Mouse (Mus musculus) adipose tissue, adult 10 weeks (tissue): ENCODE results near the gene Fastkd3. TPM values are rescaled to one million over a fixed set of nuclear protein-coding genes. Genes with fewer than 3 reads are reported as not detected.

Source experiments
- polyA plus RNA-seq: library from polyadenylated mRNA; stranded (reverse); fragments of 350-450 nt; fragmentation: Illumina TruSeq; extraction: RNeasy Lipid Tissue Mini Kit (QIAGEN cat#74804); gene quantifications from one replicate; pipeline ENCODE4 v1.2.3, GENCODE M21; 2014; ENCODE audit warnings: low read depth, low replicate concordance

Fastkd3 gene
- polyA plus RNA-seq, result 8.2 TPM

DNA sequence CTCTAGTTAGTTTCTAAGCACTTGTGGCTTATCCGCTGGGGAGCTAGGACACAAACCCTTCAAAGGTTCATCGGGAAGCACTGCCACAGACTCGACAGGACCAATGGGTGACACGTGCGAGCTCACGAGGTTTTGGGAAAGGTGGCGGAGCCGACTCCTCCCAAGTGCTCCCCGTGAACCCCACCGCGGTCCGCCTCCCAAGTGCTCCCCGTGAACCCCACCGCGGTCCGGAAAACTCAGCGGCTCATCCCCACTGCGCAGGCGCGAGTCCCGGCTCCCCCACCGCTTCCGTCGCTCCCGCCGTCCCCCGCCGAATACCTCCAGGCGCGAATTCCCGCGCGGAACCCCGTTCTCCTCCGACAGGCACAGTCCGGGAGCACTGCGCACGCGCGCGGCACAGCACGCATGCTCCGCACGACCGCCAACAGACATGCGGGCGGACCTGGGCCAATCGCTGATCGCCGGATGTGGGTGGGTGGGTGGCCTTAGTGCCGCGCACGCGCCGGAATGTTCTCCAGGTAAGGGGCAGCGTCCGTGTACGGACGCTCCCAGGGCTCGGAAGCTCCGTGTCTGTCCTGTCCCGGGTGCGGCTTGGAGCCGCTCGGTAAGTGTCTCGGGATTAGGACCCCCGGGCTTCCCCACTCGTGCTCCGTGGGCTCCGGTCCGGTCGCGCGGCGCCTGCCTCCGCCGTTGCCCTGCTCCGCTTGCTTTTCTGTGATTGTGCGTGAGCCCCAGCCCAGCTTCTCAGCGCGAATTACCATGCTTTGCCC is at the start of gene Fastkd3, which contains the start of gene Mtrr:
TSS of gene Fastkd3 (plus strand) at position 488 of the 770 bp plus-strand sequence.
TSS of gene Mtrr (minus strand) at position 403 of the 770 bp plus-strand sequence.

DNA sequence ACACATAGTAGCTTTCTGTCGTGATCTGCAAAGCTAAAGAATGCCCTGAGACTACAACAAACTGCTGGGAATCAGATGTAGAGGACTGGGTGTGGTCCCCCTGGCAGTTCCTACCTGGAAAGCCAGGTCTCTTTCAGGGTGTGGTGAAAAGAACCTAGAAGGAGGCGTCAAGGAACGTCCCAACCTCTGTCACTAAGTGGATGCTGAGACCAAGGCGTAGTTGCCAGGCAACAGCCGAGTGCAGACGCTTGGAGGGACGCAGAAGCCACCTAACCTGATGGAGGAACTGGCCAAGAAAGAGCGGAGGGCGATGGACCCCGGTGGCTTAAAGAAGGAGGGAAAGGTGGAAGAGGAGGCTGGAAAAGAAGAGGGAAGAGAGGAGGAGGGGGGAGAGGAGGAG is 15.2 kb downstream of the Fastkd3 start, which contains the start of gene 1700001L19Rik:
TSS of gene 1700001L19Rik (plus strand) at position 223 of the 400 bp plus-strand sequence.

Other genes starting within 250 kb of the Fastkd3 start
- 13.9 TPM for gene Mtrr, start 85 bp upstream of the Fastkd3 start, polyA plus RNA-seq
- gene 1700001L19Rik, start 15.2 kb downstream of the Fastkd3 start, polyA plus RNA-seq, result 2.8 TPM